Mouse (Mus musculus) heart, embryonic 14.5 days (tissue): ENCODE data around the gene Kpna2. TPM values are rescaled to one million over a fixed set of nuclear protein-coding genes. Genes with fewer than 3 reads are reported as not detected.
"Not testable (repeated sequence)": the region's sequence is repeated elsewhere in the genome, so short reads cannot be mapped to it uniquely, and the experiment has no call there.

ENCODE experiments used
- ATAC-seq: fragments of 200-750 bp; cut with Nextera tagmentation; 2 replicates; pipeline ENCODE4 v1.8.0; 2017; ENCODE audit warnings: low read depth, moderate TSS enrichment; ENCODE audit not compliant: insufficient number of reproducible peaks, insufficient read depth, low FRiP score
- H3K27ac ChIP-seq, 2 experiments: fragments of 200-500 bp in 1 of 2; fragments of 300-500 bp in 1 of 2; sonication (generic) in 1 of 2; replicated peaks in 1 of 2; 2 replicates each; pipeline ENCODE4 v1.5.1; 2012 to 2014; ENCODE audit warnings: low read depth in 2 of 2, low read length in 2 of 2, control low read depth in 1 of 2, mild to moderate bottlenecking in 1 of 2, mixed read lengths in 1 of 2; ENCODE audit not compliant: control insufficient read depth in 1 of 2, insufficient read depth in 1 of 2
- H3K27me3 ChIP-seq: fragments of 300-500 bp; sonication (generic); 2 replicates; pipeline ENCODE4 v1.6.1; 2014; ENCODE audit warnings: mild to moderate bottlenecking, low read length, control low read depth; ENCODE audit not compliant: control insufficient read depth, insufficient read depth
- H3K36me3 ChIP-seq: fragments of 300-500 bp; sonication (generic); 2 replicates; pipeline ENCODE4 v1.6.1; 2014; ENCODE audit warnings: mild to moderate bottlenecking, control low read depth, low read length, mixed read lengths; ENCODE audit not compliant: control insufficient read depth, insufficient read depth
- H3K4me1 ChIP-seq, 2 experiments: fragments of 200-500 bp in 1 of 2; fragments of 300-500 bp in 1 of 2; sonication (generic) in 1 of 2; 2 replicates each; pipeline ENCODE4 v1.6.1; 2012 to 2014; ENCODE audit warnings: low read length in 2 of 2, control low read depth in 1 of 2, mixed read lengths in 1 of 2; ENCODE audit not compliant: control insufficient read depth in 2 of 2, insufficient read depth in 2 of 2
- H3K4me2 ChIP-seq: fragments of 300-500 bp; sonication (generic); 2 replicates; pipeline ENCODE4 v1.6.1; 2014; ENCODE audit warnings: mild to moderate bottlenecking, low read length
- H3K4me3 ChIP-seq, 2 experiments: fragments of 200-500 bp in 1 of 2; fragments of 300-500 bp in 1 of 2; sonication (generic) in 1 of 2; 2 replicates each; pipeline ENCODE4 v1.5.1; 2012 to 2014; ENCODE audit warnings: low read length in 2 of 2, mild to moderate bottlenecking in 2 of 2, control low read depth in 1 of 2, low read depth in 1 of 2, moderate library complexity in 1 of 2; ENCODE audit not compliant: control insufficient read depth in 1 of 2, insufficient read depth in 1 of 2
- H3K9ac ChIP-seq: fragments of 300-500 bp; sonication (generic); 2 replicates; pipeline ENCODE4 v1.6.1; 2014; ENCODE audit warnings: mild to moderate bottlenecking, low read length
- H3K9me3 ChIP-seq: fragments of 300-500 bp; sonication (generic); 2 replicates; pipeline ENCODE4 v1.6.1; 2016; ENCODE audit warnings: low read length, control low read depth; ENCODE audit not compliant: control insufficient read depth
- WGBS: fragments of 180-500 bp; shearing (Covaris S2); extraction: QIAGEN DNeasy Blood & Tissue Kit; methylation state at CpG from one replicate; pipeline ENCODE4 v1.1.7; 2014; 5-methylcytosine and 5-hydroxymethylcytosine counted together
- polyA plus RNA-seq: library from polyadenylated mRNA; unstranded; fragments of >200 nt; fragmentation: Nextera tagmentation; extraction: Ambion mirVana; gene quantifications from 2 replicates; pipeline ENCODE4 v1.2.1, GENCODE M21; 2014

Kpna2 gene
- polyA plus RNA-seq, 1 experiment from 2014 or later, result 258 TPM

DNA sequence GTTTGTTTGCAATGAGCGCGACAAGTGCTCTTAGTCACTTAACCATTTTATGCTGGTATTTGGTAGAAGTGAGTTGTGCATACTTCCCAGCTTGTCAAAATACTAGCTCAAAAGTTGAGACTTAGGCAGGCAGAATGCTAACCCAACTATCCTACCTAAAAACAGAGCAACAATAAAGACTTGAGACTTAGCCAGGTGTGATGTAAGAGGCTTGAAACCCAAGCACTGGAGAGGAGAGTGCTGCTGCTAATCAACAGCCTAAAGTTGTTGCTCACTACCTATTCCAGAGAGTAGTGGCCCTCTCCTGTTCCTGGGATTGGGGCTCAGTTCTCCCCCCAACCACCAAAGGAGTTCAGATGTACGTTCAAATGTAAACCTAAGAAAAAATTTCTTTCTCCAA, 11.1 kb upstream of the Kpna2 start:
- H3K27me3 ChIP-seq, result no peaks in the 10 kb centered on the region
- no peak overlapping the region for H3K4me2 ChIP-seq
- no peaks in the 10 kb centered on the region for H3K36me3 ChIP-seq
- no peak for ATAC-seq
- peaks cover 2 to 7% of the 10 kb centered on the region in 2 experiments; a peak in 3 of 4 replicates for H3K4me1 ChIP-seq
- no peak overlapping the region for H3K27ac ChIP-seq
- 96% methylated on average over 3 of the region's 3 CpGs for WGBS
- no peak overlapping the region for H3K9ac ChIP-seq
- H3K9me3 ChIP-seq, result no peaks in the 10 kb centered on the region
- H3K4me3 ChIP-seq, result no peak overlapping the region

- Histone ChIP-seq H3K27me3 (no peaks in the 10 kb centered on the region), H3K36me3 (no peaks in the 10 kb centered on the region), H3K27ac (no peak overlapping the region), H3K9me3 (no peaks in the 10 kb centered on the region), H3K4me2 (no peak overlapping the region), H3K4me1 (no peaks in the 10 kb centered on the region), H3K4me3 (no peak overlapping the region), H3K9ac (no peak overlapping the region)
- no peak for ATAC-seq
- WGBS, result 79% methylated on average over 1 of the region's 1 CpGs
Observed at GRCm38 (mm10) chr11:107005538-107005937, 6.2 kb upstream of the Kpna2 start.

GRCm38 (mm10) chr11:107001760-107002675, 2.7 kb upstream of the Kpna2 start:
- H3K36me3 ChIP-seq, result peaks cover 4% of the 10 kb centered on the region
- ATAC-seq, result no peak
- H3K27me3 ChIP-seq, result no peaks in the 10 kb centered on the region
- no peaks in the 10 kb centered on the region for H3K9me3 ChIP-seq
- 54% methylated on average over 7 of the region's 8 CpGs for WGBS
- no peak overlapping the region for H3K4me3 ChIP-seq
- H3K9ac ChIP-seq, result no peak overlapping the region
- no peak overlapping the region; a peak in 1 of 4 replicates for H3K27ac ChIP-seq
- no peak overlapping the region for H3K4me2 ChIP-seq
- H3K4me1 ChIP-seq, result peaks cover 0 to 3% of the 10 kb centered on the region in 2 experiments; a peak in 3 of 4 replicates

DNA sequence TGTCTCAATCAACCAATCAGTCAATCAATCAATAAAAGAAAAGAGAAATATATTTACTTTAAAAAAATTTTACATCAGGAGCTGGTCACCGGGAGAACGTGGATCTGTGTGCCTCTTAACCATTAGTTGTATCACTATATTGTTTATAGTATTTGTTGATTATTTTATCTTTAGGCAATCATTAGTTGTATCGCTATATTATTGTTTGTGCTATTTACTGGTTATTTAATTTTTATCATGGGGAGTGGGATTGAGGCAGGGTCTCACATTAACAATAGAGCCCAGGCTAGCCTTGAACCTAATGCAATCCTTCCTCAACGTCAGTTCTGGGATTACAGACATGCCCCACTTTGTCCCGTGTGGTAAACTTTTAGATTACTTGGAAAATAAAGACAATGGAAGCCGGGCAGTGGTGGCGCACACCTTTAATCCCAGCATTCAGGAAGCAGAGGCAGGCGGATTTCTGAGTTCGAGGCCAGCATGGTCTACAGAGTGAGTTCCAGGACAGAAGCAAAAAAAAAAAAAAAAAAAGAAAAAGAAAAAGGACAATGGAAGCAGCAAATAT, 690 bp upstream of the Kpna2 start:
- Histone ChIP-seq H3K4me2 (peak overlapping the region; percentile 76), H3K4me3 (peak overlapping the region; percentile 38 to 97; a peak in 3 of 4 replicates), H3K4me1 (peaks cover 0 to 14% of the 10 kb centered on the region in 2 experiments; a peak in 3 of 4 replicates), H3K9me3 (no peaks in the 10 kb centered on the region), H3K27ac (peak overlapping the region in 1 of 2 experiments; percentile 80; a peak in 2 of 4 replicates), H3K9ac (peak overlapping the region; percentile 77), H3K27me3 (no peaks in the 10 kb centered on the region), H3K36me3 (peaks cover 24% of the 10 kb centered on the region)
- 78% methylated on average over 9 of the region's 9 CpGs for WGBS
- ATAC-seq, result no peak

DNA sequence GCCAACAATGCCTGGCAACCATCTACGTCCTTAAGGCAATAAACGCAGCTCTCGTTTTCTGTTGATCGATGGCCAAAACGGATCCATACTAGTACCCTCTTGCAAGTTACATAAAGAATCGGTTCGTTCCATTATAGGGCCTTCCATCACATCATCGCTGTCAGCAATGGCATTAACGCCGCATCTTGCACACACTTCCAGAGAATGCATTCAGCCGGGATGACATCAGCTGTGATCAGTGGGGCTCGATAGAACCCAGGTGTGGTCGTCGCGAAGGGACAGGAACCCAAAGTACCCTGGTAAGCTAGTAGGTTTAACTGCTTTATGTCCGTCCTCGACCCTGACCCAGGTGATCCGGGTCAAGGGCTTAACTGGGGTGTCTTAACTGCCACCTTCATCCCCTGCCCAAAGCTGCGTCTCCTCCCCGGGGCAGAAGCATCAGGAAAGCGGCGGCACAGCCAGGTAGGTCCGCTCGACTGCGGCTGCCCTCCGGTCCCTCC, 640 bp downstream of the Kpna2 start:
- peak overlapping the region; percentile 89 to 97 for H3K4me3 ChIP-seq
- peak overlapping the region; percentile 89 for H3K27ac ChIP-seq
- no peaks in the 10 kb centered on the region for H3K27me3 ChIP-seq
- H3K4me2 ChIP-seq, result peak overlapping the region; percentile 75
- no peaks in the 10 kb centered on the region for H3K9me3 ChIP-seq
- H3K36me3 ChIP-seq, result peaks cover 37% of the 10 kb centered on the region
- peak overlapping the region; percentile 96 for H3K9ac ChIP-seq
- no peak; the same call in 1 of the 2 replicates for ATAC-seq
- WGBS, result 0% methylated on average over 26 of the region's 26 CpGs
- peaks cover 2 to 26% of the 10 kb centered on the region in 2 experiments for H3K4me1 ChIP-seq

DNA sequence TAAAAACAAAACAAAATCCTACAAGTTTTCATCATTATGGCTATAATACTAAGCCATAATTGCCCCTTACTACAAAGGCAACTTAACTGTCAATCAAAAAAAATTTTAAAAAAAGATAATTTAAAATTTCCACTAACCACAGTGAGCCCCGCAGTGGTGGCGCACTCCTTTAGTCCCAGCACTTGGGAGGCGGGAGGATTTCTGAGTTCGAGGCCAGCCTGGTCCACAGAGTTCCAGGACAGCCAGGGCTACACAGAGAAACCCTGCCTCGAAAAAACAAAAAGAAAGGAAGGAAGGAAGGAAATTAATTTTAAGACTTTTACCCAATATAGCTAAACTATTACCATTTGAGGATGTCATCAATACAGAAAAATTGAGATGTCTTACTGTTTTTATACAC, 1.4 kb downstream of the Kpna2 start:
- peak overlapping the region; percentile 96 for H3K9ac ChIP-seq
- peak overlapping the region; percentile 89 to 97 for H3K4me3 ChIP-seq
- WGBS, result 15% methylated on average over 5 of the region's 5 CpGs
- no peak for ATAC-seq
- H3K27me3 ChIP-seq, result no peaks in the 10 kb centered on the region
- H3K27ac ChIP-seq, result peak overlapping the region in 1 of 2 experiments; percentile 89; a peak in 2 of 4 replicates
- no peaks in the 10 kb centered on the region for H3K9me3 ChIP-seq
- H3K4me1 ChIP-seq, result peaks cover 2 to 26% of the 10 kb centered on the region in 2 experiments
- H3K4me2 ChIP-seq, result peak overlapping the region; percentile 75
- H3K36me3 ChIP-seq, result peaks cover 45% of the 10 kb centered on the region

- 91% methylated on average over 7 of the region's 7 CpGs for WGBS
- H3K4me1 ChIP-seq, result peaks cover 2 to 26% of the 10 kb centered on the region in 2 experiments
- H3K36me3 ChIP-seq, result peaks cover 59% of the 10 kb centered on the region
- H3K4me3 ChIP-seq, result 0 out of 4 replicates have a peak overlapping the region, but pooled peaks of 1 of the 2 experiments have one; percentile 97
- not testable (repeated sequence) for ATAC-seq, H3K9me3 ChIP-seq, H3K27ac ChIP-seq, H3K27me3 ChIP-seq
- peak overlapping the region; percentile 96; the same call in 1 of the 2 replicates for H3K9ac ChIP-seq
- peak overlapping the region; percentile 75 for H3K4me2 ChIP-seq
Observed at GRCm38 (mm10) chr11:106996492-106996891, 2.8 kb downstream of the Kpna2 start.
